Mouse (Mus musculus) E14TG2a.4 (cell line): ENCODE measurements around the gene Prickle2.

Experiments used
- CTCF ChIP-seq: conservative IDR thresholded peaks from 2 replicates; pipeline ENCODE4 v1.5.1; 2014; ENCODE audit warnings: low read length
- NANOG ChIP-seq: IDR thresholded peaks from 2 replicates; pipeline ENCODE4 v1.6.1; 2014; ENCODE audit warnings: borderline replicate concordance, low read length, mixed read lengths
- POU5F1 ChIP-seq: IDR thresholded peaks from 2 replicates; pipeline ENCODE4 v1.6.1; 2014; ENCODE audit warnings: low read length, borderline replicate concordance

- TF ChIP-seq CTCF = no peak
- TF ChIP-seq NANOG = no peak
- TF ChIP-seq POU5F1 = no peak
These were observed 227.3 kb downstream of the Prickle2 start for GRCm38 (mm10) chr6:92478612-92479011.
